Mouse (Mus musculus) embryonic facial prominence, embryonic 10.5 days (tissue): ENCODE results near the gene Syngr3. TPM values are rescaled to one million over a fixed set of nuclear protein-coding genes. Genes with fewer than 3 reads are reported as not detected.

Experiments
- DNase-seq: peaks from one replicate; pipeline ENCODE4 v3.0.0-alpha.2; 2017; ENCODE audit warnings: low spot score
- H3K27ac ChIP-seq: fragments of 300-500 bp; sonication (generic); replicated peaks from 2 replicates; pipeline ENCODE4 v1.5.1; 2016; ENCODE audit warnings: mild to moderate bottlenecking
- H3K27me3 ChIP-seq: fragments of 300-500 bp; sonication (generic); replicated peaks from 2 replicates; pipeline ENCODE4 v1.6.1; 2016; ENCODE audit warnings: low read depth, mild to moderate bottlenecking; ENCODE audit not compliant: poor library complexity, severe bottlenecking
- H3K36me3 ChIP-seq: fragments of 300-500 bp; sonication (generic); replicated peaks from 2 replicates; pipeline ENCODE4 v1.6.1; 2016; ENCODE audit warnings: mild to moderate bottlenecking, moderate library complexity
- H3K4me1 ChIP-seq: fragments of 300-500 bp; sonication (generic); 2 replicates; pipeline ENCODE4 v1.6.1; 2016
- H3K4me3 ChIP-seq: fragments of 300-500 bp; sonication (generic); 2 replicates; pipeline ENCODE4 v1.5.1; 2016; ENCODE audit warnings: mild to moderate bottlenecking, moderate library complexity
- H3K9me3 ChIP-seq: fragments of 300-500 bp; sonication (generic); 2 replicates; pipeline ENCODE4 v1.6.1; 2016; ENCODE audit warnings: mild to moderate bottlenecking
- WGBS: fragments of 180-500 bp; shearing (Covaris S2); methylation state at CpG from one replicate; pipeline ENCODE4 v1.1.7; 2016; 5-methylcytosine and 5-hydroxymethylcytosine counted together
- polyA plus RNA-seq: library from polyadenylated mRNA; unstranded; fragments of >200 nt; fragmentation: Nextera tagmentation; extraction: Ambion mirVana; gene quantifications from 2 replicates; pipeline ENCODE4 v1.2.1, GENCODE M21; 2016

The Syngr3 gene
- polyA plus RNA-seq, 1 experiment from 2014 or later, result 8.1 TPM

GRCm38 (mm10) chr17:24646381-24646780 is 43.4 kb downstream of the Syngr3 start:
- H3K4me1 ChIP-seq, result peaks cover 67% of the 10 kb centered on the region
- H3K27me3 ChIP-seq, result peaks cover 39% of the 10 kb centered on the region
- H3K9me3 ChIP-seq, result no peaks in the 10 kb centered on the region
- peaks cover 18% of the 10 kb centered on the region for H3K36me3 ChIP-seq
- no peak overlapping the region for H3K27ac ChIP-seq
- 84% methylated on average over 4 of the region's 4 CpGs for WGBS
- DNase-seq, result no peak
- no peak overlapping the region for H3K4me3 ChIP-seq

GRCm38 (mm10) chr17:24645916-24646315 is 43.8 kb downstream of the Syngr3 start:
- 79% methylated on average over 3 of the region's 3 CpGs for WGBS

GRCm38 (mm10) chr17:24644875-24645721 is 44.7 kb downstream of the Syngr3 start:
- no peak for DNase-seq
- H3K9me3 ChIP-seq, result no peaks in the 10 kb centered on the region
- peaks cover 29% of the 10 kb centered on the region for H3K36me3 ChIP-seq
- WGBS, result 83% methylated on average over 9 of the region's 9 CpGs
- H3K4me1 ChIP-seq, result peaks cover 66% of the 10 kb centered on the region
- H3K27ac ChIP-seq, result peak overlapping the region; percentile 84
- H3K27me3 ChIP-seq, result peaks cover 26% of the 10 kb centered on the region
- H3K4me3 ChIP-seq, result peak overlapping the region; percentile 29

More at GRCm38 (mm10) chr17:24645916-24646315, 43.8 kb downstream of the Syngr3 start:
- peaks cover 21% of the 10 kb centered on the region for H3K36me3 ChIP-seq
- H3K4me3 ChIP-seq, result no peak overlapping the region
- H3K27me3 ChIP-seq, result peaks cover 34% of the 10 kb centered on the region
- no peak for DNase-seq
- peak overlapping the region; percentile 84; the same call in 1 of the 2 replicates for H3K27ac ChIP-seq
- H3K9me3 ChIP-seq, result no peaks in the 10 kb centered on the region
- peaks cover 67% of the 10 kb centered on the region for H3K4me1 ChIP-seq

- Histone ChIP-seq H3K27me3 (peaks cover 18% of the 10 kb centered on the region), H3K4me1 (peaks cover 66% of the 10 kb centered on the region), H3K36me3 (peaks cover 38% of the 10 kb centered on the region), H3K4me3 (peak overlapping the region; percentile 29), H3K9me3 (no peaks in the 10 kb centered on the region), H3K27ac (peak overlapping the region; percentile 84)
- 30% methylated on average over 7 of the region's 7 CpGs for WGBS
- DNase-seq, result no peak
These were observed 45.6 kb downstream of the Syngr3 start for GRCm38 (mm10) chr17:24644030-24644715.

- H3K4me3 ChIP-seq, result peak overlapping the region; percentile 12; the same call in 1 of the 2 replicates
- H3K36me3 ChIP-seq, result peaks cover 50% of the 10 kb centered on the region
- H3K27ac ChIP-seq, result peak overlapping the region; percentile 84
- DNase-seq, result no peak
- H3K9me3 ChIP-seq, result no peaks in the 10 kb centered on the region
- WGBS, result 64% methylated on average over 6 of the region's 6 CpGs
- H3K27me3 ChIP-seq, result peaks cover 5% of the 10 kb centered on the region
- peaks cover 71% of the 10 kb centered on the region for H3K4me1 ChIP-seq
These were observed 46.9 kb downstream of the Syngr3 start for GRCm38 (mm10) chr17:24642791-24643343.

GRCm38 (mm10) chr17:24641944-24642343 is 47.8 kb downstream of the Syngr3 start:
- no peak overlapping the region for H3K4me3 ChIP-seq
- H3K4me1 ChIP-seq, result peaks cover 70% of the 10 kb centered on the region

GRCm38 (mm10) chr17:24640581-24640980 is 49.2 kb downstream of the Syngr3 start:
- Histone ChIP-seq H3K36me3 (peaks cover 49% of the 10 kb centered on the region), H3K27ac (peak overlapping the region; percentile 91)
- 94% methylated on average over 15 of the region's 15 CpGs for WGBS

More at GRCm38 (mm10) chr17:24641944-24642343, 47.8 kb downstream of the Syngr3 start:
- Histone ChIP-seq H3K27ac (no peak overlapping the region), H3K9me3 (no peaks in the 10 kb centered on the region), H3K27me3 (no peaks in the 10 kb centered on the region), H3K36me3 (peaks cover 50% of the 10 kb centered on the region)
- 94% methylated on average over 14 of the region's 14 CpGs for WGBS
- DNase-seq, result no peak

GRCm38 (mm10) chr17:24640119-24640518 is 49.6 kb downstream of the Syngr3 start:
- Histone ChIP-seq H3K9me3 (no peaks in the 10 kb centered on the region), H3K4me3 (peak overlapping the region; percentile 39), H3K36me3 (peaks cover 48% of the 10 kb centered on the region), H3K27me3 (no peaks in the 10 kb centered on the region), H3K27ac (peak overlapping the region; percentile 91), H3K4me1 (peaks cover 69% of the 10 kb centered on the region)
- no peak for DNase-seq
- 83% methylated on average over 7 of the region's 7 CpGs for WGBS

More at GRCm38 (mm10) chr17:24640581-24640980, 49.2 kb downstream of the Syngr3 start:
- no peak for DNase-seq
- Histone ChIP-seq H3K27me3 (no peaks in the 10 kb centered on the region), H3K4me1 (peaks cover 74% of the 10 kb centered on the region), H3K4me3 (no peak overlapping the region; the same call in 1 of the 2 replicates), H3K9me3 (no peaks in the 10 kb centered on the region)

GRCm38 (mm10) chr17:24639571-24639988 is 50.2 kb downstream of the Syngr3 start:
- peak; percentile 79 for DNase-seq
- Histone ChIP-seq H3K9me3 (no peaks in the 10 kb centered on the region), H3K4me3 (peak overlapping the region; percentile 39), H3K27ac (peak overlapping the region; percentile 91), H3K27me3 (no peaks in the 10 kb centered on the region), H3K4me1 (peaks cover 63% of the 10 kb centered on the region), H3K36me3 (peaks cover 48% of the 10 kb centered on the region)
- WGBS, result 39% methylated on average over 5 of the region's 5 CpGs

- Histone ChIP-seq H3K4me1 (peaks cover 56% of the 10 kb centered on the region), H3K9me3 (no peaks in the 10 kb centered on the region), H3K27ac (peak overlapping the region; percentile 91), H3K4me3 (no peak overlapping the region; the same call in 1 of the 2 replicates), H3K36me3 (peaks cover 46% of the 10 kb centered on the region), H3K27me3 (no peaks in the 10 kb centered on the region)
- no peak for DNase-seq
- 63% methylated on average over 9 of the region's 9 CpGs for WGBS
These were observed 50.9 kb downstream of the Syngr3 start for GRCm38 (mm10) chr17:24638840-24639239.

- peak overlapping the region; percentile 91 for H3K27ac ChIP-seq
- H3K9me3 ChIP-seq, result no peaks in the 10 kb centered on the region
- no peak for DNase-seq
- peak overlapping the region; percentile 23; the same call in 1 of the 2 replicates for H3K4me3 ChIP-seq
- 90% methylated on average over 4 of the region's 4 CpGs for WGBS
- peaks cover 46% of the 10 kb centered on the region for H3K36me3 ChIP-seq
- H3K27me3 ChIP-seq, result no peaks in the 10 kb centered on the region
- H3K4me1 ChIP-seq, result peaks cover 54% of the 10 kb centered on the region
These were observed 51.5 kb downstream of the Syngr3 start for GRCm38 (mm10) chr17:24638214-24638613.

GRCm38 (mm10) chr17:24636781-24637481 is 52.8 kb downstream of the Syngr3 start:
- Histone ChIP-seq H3K27me3 (no peaks in the 10 kb centered on the region), H3K27ac (peak overlapping the region; percentile 8), H3K4me3 (no peak overlapping the region), H3K4me1 (peaks cover 55% of the 10 kb centered on the region), H3K9me3 (no peaks in the 10 kb centered on the region), H3K36me3 (peaks cover 37% of the 10 kb centered on the region)
- 61% methylated on average over 5 of the region's 5 CpGs for WGBS
- no peak for DNase-seq
